Mouse (Mus musculus) lung, embryonic 14.5 days (tissue): Measurements from ENCODE around the gene Sphkap. TPM values are rescaled to one million over a fixed set of nuclear protein-coding genes. Genes with fewer than 3 reads are reported as not detected.
A peak's percentile ranks its signal among the peaks of the same experiment; 100 is the strongest.

ENCODE experiments used
- ATAC-seq: fragments of 200-750 bp; cut with Nextera tagmentation; 2 replicates; pipeline ENCODE4 v1.8.0; 2017; ENCODE audit warnings: mild to moderate bottlenecking, moderate TSS enrichment, moderate library complexity; ENCODE audit not compliant: insufficient read depth
- DNase-seq: peaks from one replicate; pipeline ENCODE4 v3.0.0-alpha.2; 2015
- H3K27ac ChIP-seq: fragments of 300-500 bp; sonication (generic); 2 replicates; pipeline ENCODE4 v1.5.1; 2014; ENCODE audit warnings: low read depth, mild to moderate bottlenecking, moderate library complexity
- H3K27me3 ChIP-seq: fragments of 300-500 bp; sonication (generic); 2 replicates; pipeline ENCODE4 v1.6.1; 2014; ENCODE audit warnings: low read length, control low read depth; ENCODE audit not compliant: insufficient read depth
- H3K36me3 ChIP-seq: fragments of 300-500 bp; sonication (generic); 2 replicates; pipeline ENCODE4 v1.6.1; 2014; ENCODE audit warnings: control low read depth; ENCODE audit not compliant: insufficient read depth
- H3K4me1 ChIP-seq: fragments of 300-500 bp; sonication (generic); 2 replicates; pipeline ENCODE4 v1.6.1; 2014; ENCODE audit warnings: antibody characterized with exemption, control low read depth; ENCODE audit not compliant: insufficient read depth
- H3K4me2 ChIP-seq: fragments of 300-500 bp; sonication (generic); 2 replicates; pipeline ENCODE4 v1.6.1; 2014; ENCODE audit warnings: mild to moderate bottlenecking
- H3K4me3 ChIP-seq: fragments of 300-500 bp; sonication (generic); 2 replicates; pipeline ENCODE4 v1.5.1; 2014; ENCODE audit warnings: low read depth, low read length
- H3K9ac ChIP-seq: fragments of 300-500 bp; sonication (generic); 2 replicates; pipeline ENCODE4 v1.6.1; 2014
- H3K9me3 ChIP-seq: fragments of 300-500 bp; sonication (generic); 2 replicates; pipeline ENCODE4 v1.6.1; 2016; ENCODE audit warnings: low read depth, low read length, control low read depth
- CTCF ChIP-seq: IDR thresholded peaks from 2 replicates; pipeline ENCODE4 v1.5.1; 2016; ENCODE audit warnings: antibody characterized with exemption, low read depth
- WGBS: fragments of 180-500 bp; shearing (Covaris S2); extraction: QIAGEN DNeasy Blood & Tissue Kit; methylation state at CpG from one replicate; pipeline ENCODE4 v1.1.7; 2014; 5-methylcytosine and 5-hydroxymethylcytosine counted together
- polyA plus RNA-seq: library from polyadenylated mRNA; unstranded; fragments of >200 nt; fragmentation: Nextera tagmentation; extraction: Ambion mirVana; gene quantifications from 2 replicates; pipeline ENCODE4 v1.2.1, GENCODE M21; 2014

Sphkap gene
- polyA plus RNA-seq, 1 experiment from 2014 or later = 0.59 TPM

GRCm38 (mm10) chr1:83224423-83224960 is 183.5 kb downstream of the Sphkap start:
- TF ChIP-seq CTCF = no peak
- no peaks in the 10 kb centered on the region for H3K9me3 ChIP-seq
- no peak overlapping the region for H3K4me2 ChIP-seq
- ATAC-seq (no peak), DNase-seq (no peak)
- H3K9ac ChIP-seq = no peak overlapping the region
- no peak overlapping the region for H3K4me3 ChIP-seq
- no peaks in the 10 kb centered on the region for H3K36me3 ChIP-seq
- H3K4me1 ChIP-seq = no peaks in the 10 kb centered on the region
- no peaks in the 10 kb centered on the region for H3K27me3 ChIP-seq
- no peak overlapping the region for H3K27ac ChIP-seq

- no peak for ATAC-seq
- TF ChIP-seq CTCF = peak; percentile 52
Observed at GRCm38 (mm10) chr1:83223072-83223471, 184.9 kb downstream of the Sphkap start.

GRCm38 (mm10) chr1:83218260-83218659 is 189.7 kb downstream of the Sphkap start:
- H3K27me3 ChIP-seq = no peaks in the 10 kb centered on the region
- H3K36me3 ChIP-seq = no peaks in the 10 kb centered on the region
- WGBS = 36% methylated on average over 1 of the region's 1 CpGs
- no peak overlapping the region for H3K27ac ChIP-seq
- no peak for ATAC-seq
- DNase-seq = peak; percentile 56
- no peaks in the 10 kb centered on the region for H3K9me3 ChIP-seq
- H3K9ac ChIP-seq = no peak overlapping the region
- no peak overlapping the region for H3K4me3 ChIP-seq
- no peak overlapping the region for H3K4me2 ChIP-seq
- TF ChIP-seq CTCF = peak; percentile 50
- no peaks in the 10 kb centered on the region for H3K4me1 ChIP-seq

More at GRCm38 (mm10) chr1:83223072-83223471, 184.9 kb downstream of the Sphkap start:
- DNase-seq = peak; percentile 11
- no peaks in the 10 kb centered on the region for H3K27me3 ChIP-seq
- no peak overlapping the region for H3K4me3 ChIP-seq
- H3K9ac ChIP-seq = no peak overlapping the region
- H3K27ac ChIP-seq = no peak overlapping the region
- no peaks in the 10 kb centered on the region for H3K9me3 ChIP-seq
- H3K4me2 ChIP-seq = no peak overlapping the region
- WGBS = 56% methylated on average over 1 of the region's 1 CpGs
- H3K36me3 ChIP-seq = no peaks in the 10 kb centered on the region
- H3K4me1 ChIP-seq = no peaks in the 10 kb centered on the region

GRCm38 (mm10) chr1:83209981-83210380 is 198.0 kb downstream of the Sphkap start:
- no peaks in the 10 kb centered on the region for H3K9me3 ChIP-seq
- H3K9ac ChIP-seq = no peak overlapping the region
- TF ChIP-seq CTCF = no peak
- H3K36me3 ChIP-seq = no peaks in the 10 kb centered on the region
- no peaks in the 10 kb centered on the region for H3K27me3 ChIP-seq
- H3K4me2 ChIP-seq = no peak overlapping the region
- ATAC-seq = no peak
- no peak for DNase-seq
- no peak overlapping the region for H3K27ac ChIP-seq
- WGBS = 80% methylated on average over 1 of the region's 1 CpGs
- no peak overlapping the region for H3K4me3 ChIP-seq
- H3K4me1 ChIP-seq = no peaks in the 10 kb centered on the region

Other genes with a start within 250 kb of the Sphkap start
- 0.20 TPM in 1 of 2 replicates, not detected in the other for gene Daw1, start 248.4 kb downstream of the Sphkap start, polyA plus RNA-seq